Comparison of ENCODE assay signal across 26 mouse cellular contexts in genomic region chr1:66205517-66205916, GRCm38 (mm10). TPM values are rescaled to one million over a fixed set of nuclear protein-coding genes. Genes with fewer than 3 reads are reported as not detected.
DNase-seq lines count a peak whose midpoint lies in the region; ATAC-seq and TF ChIP-seq lines count a peak whose summit lies in the region.
"Had no signal": no experiment of that assay in that cellular context is flagged by ENCODE, and none has a peak within 500 bp of the region (broad histone marks: within the 10 kb centered on the region; RNA-seq: fewer than 3 reads in every experiment).

No protein-coding gene starts in this region.

- DNase-seq in cerebellum, adult 2 months = no peak
- DNase-seq in hindbrain, postnatal 0 days (ENCODE audit: low spot score) = no peak
- DNase-seq in right cerebral cortex, adult 18-20 months = peak; percentile 72
- DNase-seq in right cerebral cortex, postnatal 4 days = no peak
- DNase-seq: adrenal gland, postnatal 14 days; cerebellum, adult 9-11 months; gastrocnemius, adult 2 months; heart, postnatal 36 days; kidney, adult 2 months; layer of hippocampus, postnatal 36 days; lung, adult 18-20 months; lung, postnatal 10 days; thymus, adult 18-20 months; thymus, postnatal 36 days had no signal

- H3K27ac ChIP-seq in cerebellum, adult 2 months (ENCODE audit: insufficient read depth, low read length) = no peak overlapping the region
- no peak overlapping the region for H3K27ac ChIP-seq in hindbrain, embryonic 16.5 days (ENCODE audit: low read depth, low read length)
- no peak overlapping the region for H3K27ac ChIP-seq in hindbrain, postnatal 0 days
- H3K27ac ChIP-seq: forebrain, embryonic 10.5 days; gastrocnemius, adult 2 months; heart, embryonic 15.5 days; hindbrain, embryonic 13.5 days; kidney, postnatal 0 days; limb, embryonic 13.5 days; liver, embryonic 12.5 days had no signal

- peaks cover 4% of the 10 kb centered on the region; the same call in 1 of the 2 replicates for H3K4me1 ChIP-seq in cerebellum, adult 2 months (ENCODE audit: control insufficient read depth, insufficient read depth, low read length)
- 0 out of 2 replicates have a peak, but pooled peaks cover under 1% of the 10 kb centered on the region for H3K4me1 ChIP-seq in hindbrain, embryonic 16.5 days (ENCODE audit: control insufficient read depth, insufficient read depth, low read depth, low read length)
- no peaks in the 10 kb centered on the region for H3K4me1 ChIP-seq in hindbrain, postnatal 0 days (ENCODE audit: insufficient read depth, low read length)
- H3K4me1 ChIP-seq: forebrain, embryonic 10.5 days; heart, embryonic 15.5 days; limb, embryonic 13.5 days; liver, embryonic 12.5 days had no signal

- no peak for TF ChIP-seq CTCF in cerebellum, adult 2 months (IDR thresholded peaks at IDR 0.05; ENCODE audit: borderline replicate concordance, insufficient read depth, low read depth, low read length)
- no peak for TF ChIP-seq CTCF in hindbrain, postnatal 0 days (IDR thresholded peaks at IDR 0.05; ENCODE audit: low read depth)

- peaks cover 2% of the 10 kb centered on the region; the same call in 1 of the 2 replicates for H3K36me3 ChIP-seq in hindbrain, embryonic 16.5 days (ENCODE audit: control insufficient read depth, insufficient read depth, low read length)
- H3K36me3 ChIP-seq in hindbrain, postnatal 0 days (ENCODE audit: insufficient read depth, low read length) = no peaks in the 10 kb centered on the region
- H3K36me3 ChIP-seq: forebrain, embryonic 10.5 days; heart, embryonic 15.5 days; hindbrain, embryonic 13.5 days; limb, embryonic 13.5 days; liver, embryonic 12.5 days had no signal

- 43% methylated on average over 2 of the region's 2 CpGs for WGBS in cerebellum, adult 2 months
- 81% methylated on average over 2 of the region's 2 CpGs for WGBS in hindbrain, embryonic 16.5 days
- WGBS in hindbrain, postnatal 0 days = 72% methylated on average over 2 of the region's 2 CpGs

- no peak overlapping the region for H3K4me2 ChIP-seq in hindbrain, embryonic 16.5 days (ENCODE audit: low read length)
- no peak overlapping the region for H3K4me2 ChIP-seq in hindbrain, postnatal 0 days (ENCODE audit: low read depth, low read length)
- H3K4me2 ChIP-seq: heart, embryonic 15.5 days; hindbrain, embryonic 13.5 days; limb, embryonic 13.5 days; liver, embryonic 12.5 days; midbrain, embryonic 11.5 days had no signal

- H3K27me3 ChIP-seq in cerebellum, adult 2 months (ENCODE audit: control insufficient read depth, insufficient read depth, low read length) = no peaks in the 10 kb centered on the region
- H3K27me3 ChIP-seq in hindbrain, embryonic 16.5 days (replicated peaks; ENCODE audit: control insufficient read depth, insufficient read depth, low read length) = no peaks in the 10 kb centered on the region
- no peaks in the 10 kb centered on the region for H3K27me3 ChIP-seq in hindbrain, postnatal 0 days (ENCODE audit: insufficient read depth, low read length)
- H3K27me3 ChIP-seq: heart, embryonic 15.5 days; hindbrain, embryonic 13.5 days; limb, embryonic 13.5 days; liver, embryonic 12.5 days had no signal

- no peak for TF ChIP-seq POLR2A in cerebellum, adult 2 months (IDR thresholded peaks at IDR 0.05; ENCODE audit: borderline replicate concordance, insufficient read depth, low read length)

- no peak overlapping the region for H3K9ac ChIP-seq in hindbrain, embryonic 16.5 days (ENCODE audit: low read depth, low read length)
- no peak overlapping the region for H3K9ac ChIP-seq in hindbrain, postnatal 0 days (replicated peaks; ENCODE audit: low read length)
- H3K9ac ChIP-seq: heart, embryonic 15.5 days; hindbrain, embryonic 13.5 days; limb, embryonic 13.5 days; liver, embryonic 12.5 days had no signal

- peak; percentile 67; the same call in 1 of the 2 replicates for ATAC-seq in cerebellum, adult (ENCODE audit: insufficient number of reproducible peaks, low FRiP score, low TSS enrichment)
- 0 out of 2 replicates have a peak, but pooled peaks have one; percentile 16 for ATAC-seq in hindbrain, embryonic 16.5 days
- ATAC-seq in hindbrain, postnatal 0 days = no peak
- no peak for ATAC-seq in CD4-positive, CD25-positive, alpha-beta regulatory T cell, adult 4 months
- ATAC-seq: liver, embryonic 12.5 days had no signal

- H3K9me3 ChIP-seq in hindbrain, embryonic 16.5 days (ENCODE audit: control insufficient read depth, low read length) = no peaks in the 10 kb centered on the region
- no peaks in the 10 kb centered on the region for H3K9me3 ChIP-seq in hindbrain, postnatal 0 days (ENCODE audit: low read length)
- H3K9me3 ChIP-seq: forebrain, embryonic 10.5 days; heart, embryonic 15.5 days; hindbrain, embryonic 13.5 days; limb, embryonic 13.5 days; liver, embryonic 12.5 days had no signal

- no peak overlapping the region for H3K4me3 ChIP-seq in cerebellum, adult 2 months (replicated peaks; ENCODE audit: insufficient read depth, low read depth, low read length)
- no peak overlapping the region for H3K4me3 ChIP-seq in hindbrain, embryonic 16.5 days (ENCODE audit: low read length)
- H3K4me3 ChIP-seq in hindbrain, postnatal 0 days (ENCODE audit: low read length) = no peak overlapping the region
- H3K4me3 ChIP-seq: forebrain, embryonic 10.5 days; gastrocnemius, adult 2 months; heart, embryonic 15.5 days; hindbrain, embryonic 13.5 days; limb, embryonic 13.5 days; liver, embryonic 12.5 days had no signal

RNA-seq across cellular contexts. Expression of gene Map2, which starts 30.4 kb away (rescaled TPM):
- polyA plus RNA-seq in cerebellum, adult 2 months (2012; rRNA removed) = 259 TPM in 2 replicates
- 309 and 355 TPM in 2 replicates for polyA plus RNA-seq in hindbrain, embryonic 16.5 days (2015; fragmentation: Nextera tagmentation; extraction: Ambion mirVana)
- 1,090 and 1,101 TPM in 2 replicates for total RNA-seq in hindbrain, postnatal 0 days (2014; rRNA removed)
- 278 and 289 TPM in 2 replicates for polyA plus RNA-seq in hindbrain, postnatal 0 days (2015; fragmentation: Nextera tagmentation; extraction: Ambion mirVana)
- polyA plus RNA-seq in CD4-positive, CD25-positive, alpha-beta regulatory T cell, adult 4 months (2017; shearing (Covaris generic)) = 10 to 100 TPM in 1 of 2 experiments, 1 to 10 TPM in 1; 3.5 to 10.7 TPM
- total RNA-seq: common myeloid progenitor, adult 5-6 weeks; megakaryocyte progenitor cell, adult 5-6 weeks had no signal

Comparison
In these comparisons a context has a peak if more than half of its experiments do, and no peak if none do; other contexts are left out.
1. ATAC-seq: peak in cerebellum, adult (single experiment) and hindbrain, embryonic 16.5 days (single experiment); none in hindbrain, postnatal 0 days (single experiment) and CD4-positive, CD25-positive, alpha-beta regulatory T cell, adult 4 months (single experiment).
2. RNA of gene Map2, which starts 30.4 kb away (polyA plus RNA-seq): 309 to 355 TPM in hindbrain, embryonic 16.5 days, 278 to 289 TPM in hindbrain, postnatal 0 days and 259 TPM in cerebellum, adult 2 months; 3.5 to 10.7 TPM in CD4-positive, CD25-positive, alpha-beta regulatory T cell, adult 4 months; every median in the first group is over 10 times any median in the second.